Mouse (Mus musculus): ENCODE measurements around the gene Vav3. TPM values are rescaled to one million over a fixed set of nuclear protein-coding genes. Genes with fewer than 3 reads are reported as not detected.

The Vav3 gene
- polyA plus RNA-seq, 1 experiment from 2014 or later: 13.6 TPM

DNA sequence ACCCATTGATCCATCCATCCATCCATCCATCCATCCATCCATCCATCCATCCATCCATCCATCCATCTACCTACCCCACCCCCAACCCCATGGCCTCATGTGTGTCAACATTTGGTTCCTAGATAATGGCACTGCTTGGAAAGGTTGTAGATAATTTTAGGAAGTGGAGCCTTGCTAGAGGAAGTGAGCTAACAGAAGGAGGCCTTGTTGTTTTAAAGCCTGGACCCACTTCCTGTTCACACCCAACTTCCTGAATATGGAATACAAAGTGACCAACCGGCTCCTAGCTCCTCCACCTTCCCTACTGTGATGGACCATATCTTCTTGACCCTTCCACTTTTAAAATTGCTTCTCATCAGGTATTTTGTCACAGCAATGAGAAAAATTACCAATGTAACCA lies 5.0 kb upstream of the Vav3 start:
- Histone ChIP-seq H3K4me3 (ENCODE audit: control insufficient read depth in 1 of 2, insufficient read depth in 1 of 2, low read depth in 1 of 2, low read length in 2 of 2) (no peak overlapping the region), H3K9me3 (ENCODE audit: control insufficient read depth, low read length) (no peaks in the 10 kb centered on the region), H3K4me1 (ENCODE audit: control insufficient read depth in 2 of 2, insufficient read depth in 2 of 2, low read length in 2 of 2) (peaks cover 0 to 2% of the 10 kb centered on the region in 2 experiments; a peak in 1 of 4 replicates), H3K27me3 (ENCODE audit: control insufficient read depth, insufficient read depth, low read length) (no peaks in the 10 kb centered on the region), H3K27ac (replicated peaks in 1 of 2; ENCODE audit: control insufficient read depth in 1 of 2, insufficient read depth in 1 of 2, low read depth in 2 of 2, low read length in 2 of 2) (no peak overlapping the region), H3K36me3 (ENCODE audit: control insufficient read depth, insufficient read depth, low read length) (no peaks in the 10 kb centered on the region), H3K9ac (ENCODE audit: low read length) (no peak overlapping the region), H3K4me2 (ENCODE audit: low read length) (no peak overlapping the region)
- ATAC-seq (ENCODE audit: insufficient number of reproducible peaks, insufficient read depth, low FRiP score, low read depth): no peak
- WGBS: 68% methylated on average over 1 of the region's 1 CpGs

DNA sequence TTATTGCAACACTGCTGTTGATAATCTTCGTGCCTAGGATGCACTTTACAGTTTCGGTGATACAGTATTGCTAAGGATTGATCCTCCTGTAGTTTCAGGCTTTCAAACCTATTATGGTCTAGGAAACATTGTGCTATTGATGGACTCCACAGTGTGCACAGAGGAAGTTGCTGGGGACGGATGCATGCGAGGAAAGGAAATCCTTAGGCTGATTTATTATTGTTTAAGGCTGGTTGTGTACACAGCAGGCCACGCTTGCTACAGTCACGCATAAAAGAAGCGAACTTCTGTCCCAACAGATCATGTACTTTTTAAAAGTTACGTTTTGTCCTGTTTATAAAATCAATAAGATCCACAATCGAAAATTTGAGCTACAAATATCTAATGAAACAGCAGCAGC lies 1.2 kb upstream of the Vav3 start:
- whole genome bisulfite sequencing: 67% methylated on average over 9 of the region's 9 CpGs
- Histone ChIP-seq H3K27ac (replicated peaks in 1 of 2; ENCODE audit: control insufficient read depth in 1 of 2, insufficient read depth in 1 of 2, low read depth in 2 of 2, low read length in 2 of 2) (peak overlapping the region in 1 of 2 experiments; percentile 80; a peak in 2 of 4 replicates), H3K9me3 (ENCODE audit: control insufficient read depth, low read length) (no peaks in the 10 kb centered on the region), H3K4me1 (ENCODE audit: control insufficient read depth in 2 of 2, insufficient read depth in 2 of 2, low read length in 2 of 2) (peaks cover 2 to 5% of the 10 kb centered on the region in 2 experiments; a peak in 2 of 4 replicates), H3K4me3 (ENCODE audit: control insufficient read depth in 1 of 2, insufficient read depth in 1 of 2, low read depth in 1 of 2, low read length in 2 of 2) (no peak overlapping the region; a peak in 1 of 4 replicates), H3K9ac (ENCODE audit: low read length) (no peak overlapping the region), H3K36me3 (ENCODE audit: control insufficient read depth, insufficient read depth, low read length) (no peaks in the 10 kb centered on the region), H3K27me3 (ENCODE audit: control insufficient read depth, insufficient read depth, low read length) (no peaks in the 10 kb centered on the region), H3K4me2 (ENCODE audit: low read length) (peak overlapping the region; percentile 93; the same call in 1 of the 2 replicates)
- no peak for ATAC-seq (ENCODE audit: insufficient number of reproducible peaks, insufficient read depth, low FRiP score, low read depth)

DNA sequence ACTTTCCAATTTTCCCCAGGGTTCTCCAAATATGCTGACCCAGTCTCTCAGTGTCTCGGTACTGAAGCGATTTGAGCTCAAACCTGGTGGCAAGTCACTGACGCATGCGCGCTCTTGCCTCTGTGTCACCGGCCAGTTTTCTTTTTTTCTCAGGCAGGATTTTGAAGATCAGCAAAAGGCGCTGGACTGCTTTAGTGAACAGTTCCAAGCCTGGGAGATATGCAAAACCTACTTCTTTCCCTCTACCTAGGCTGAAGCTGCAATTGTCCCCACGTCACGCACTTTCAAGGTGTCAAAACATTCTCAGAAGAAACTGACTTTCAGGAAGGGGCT lies 546 bp upstream of the Vav3 start:
- Histone ChIP-seq H3K4me2 (ENCODE audit: low read length) (peak overlapping the region; percentile 93), H3K4me3 (ENCODE audit: control insufficient read depth in 1 of 2, insufficient read depth in 1 of 2, low read depth in 1 of 2, low read length in 2 of 2) (peak overlapping the region; percentile 68 to 92), H3K9ac (ENCODE audit: low read length) (peak overlapping the region; percentile 80), H3K36me3 (ENCODE audit: control insufficient read depth, insufficient read depth, low read length) (no peaks in the 10 kb centered on the region), H3K27ac (replicated peaks in 1 of 2; ENCODE audit: control insufficient read depth in 1 of 2, insufficient read depth in 1 of 2, low read depth in 2 of 2, low read length in 2 of 2) (peak overlapping the region; percentile 68 to 80), H3K9me3 (ENCODE audit: control insufficient read depth, low read length) (no peaks in the 10 kb centered on the region), H3K27me3 (ENCODE audit: control insufficient read depth, insufficient read depth, low read length) (no peaks in the 10 kb centered on the region), H3K4me1 (ENCODE audit: control insufficient read depth in 2 of 2, insufficient read depth in 2 of 2, low read length in 2 of 2) (peaks cover 2 to 5% of the 10 kb centered on the region in 2 experiments; a peak in 2 of 4 replicates)
- WGBS: 0% methylated on average over 9 of the region's 9 CpGs
- no peak for ATAC-seq (ENCODE audit: insufficient number of reproducible peaks, insufficient read depth, low FRiP score, low read depth)

DNA sequence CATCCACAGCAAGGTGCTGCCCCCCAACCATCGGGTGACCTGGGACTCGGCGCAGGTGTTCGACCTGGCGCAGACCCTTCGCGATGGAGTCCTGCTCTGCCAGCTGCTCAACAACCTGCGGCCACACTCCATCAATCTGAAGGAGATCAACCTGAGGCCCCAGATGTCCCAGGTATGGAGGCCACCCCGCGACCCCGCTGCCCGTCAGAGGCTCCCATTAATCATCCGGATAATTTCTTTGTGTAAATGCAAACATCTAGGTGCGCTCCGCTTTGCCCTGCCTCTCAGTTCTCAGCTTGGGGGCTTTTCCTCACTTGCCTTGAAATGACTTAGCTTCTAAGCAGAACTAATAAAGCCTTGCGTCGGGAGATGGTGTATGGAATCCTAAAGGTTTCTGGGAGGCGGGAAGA lies 623 bp downstream of the Vav3 start:
- peak overlapping the region; percentile 68 to 80 for H3K27ac ChIP-seq (replicated peaks in 1 of 2; ENCODE audit: control insufficient read depth in 1 of 2, insufficient read depth in 1 of 2, low read depth in 2 of 2, low read length in 2 of 2)
- no peaks in the 10 kb centered on the region for H3K9me3 ChIP-seq (ENCODE audit: control insufficient read depth, low read length)
- peak overlapping the region; percentile 93 for H3K4me2 ChIP-seq (ENCODE audit: low read length)
- WGBS: under 1% methylated on average over 18 of the region's 18 CpGs
- peak overlapping the region; percentile 80 for H3K9ac ChIP-seq (ENCODE audit: low read length)
- peak overlapping the region; percentile 68 to 92 for H3K4me3 ChIP-seq (ENCODE audit: control insufficient read depth in 1 of 2, insufficient read depth in 1 of 2, low read depth in 1 of 2, low read length in 2 of 2)
- no peaks in the 10 kb centered on the region for H3K27me3 ChIP-seq (ENCODE audit: control insufficient read depth, insufficient read depth, low read length)
- peaks cover 2 to 5% of the 10 kb centered on the region in 2 experiments; a peak in 2 of 4 replicates for H3K4me1 ChIP-seq (ENCODE audit: control insufficient read depth in 2 of 2, insufficient read depth in 2 of 2, low read length in 2 of 2)
- no peaks in the 10 kb centered on the region for H3K36me3 ChIP-seq (ENCODE audit: control insufficient read depth, insufficient read depth, low read length)
- no peak; the same call in 1 of the 2 replicates for ATAC-seq (ENCODE audit: insufficient number of reproducible peaks, insufficient read depth, low FRiP score, low read depth)

DNA sequence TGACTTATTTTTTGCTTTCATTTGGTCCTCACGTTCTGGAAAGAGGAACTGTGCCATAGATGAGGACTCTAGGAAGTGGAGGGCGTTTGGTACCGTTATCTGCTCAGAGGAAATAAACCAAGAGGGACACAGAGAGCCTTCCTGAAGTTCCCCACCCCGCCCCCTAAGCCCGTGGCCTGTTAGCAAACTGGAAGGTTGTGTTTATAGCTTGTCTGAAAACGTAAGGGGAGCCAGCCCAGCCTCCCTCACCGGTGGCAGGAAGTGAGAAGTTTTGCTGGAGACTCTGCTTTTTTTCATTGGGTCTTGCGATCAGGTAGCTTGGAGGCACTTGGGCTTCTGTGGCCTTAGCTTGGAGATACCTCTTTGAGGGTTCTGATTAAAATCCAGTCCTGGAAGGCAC lies 1.2 kb downstream of the Vav3 start:
- peak overlapping the region; percentile 93 for H3K4me2 ChIP-seq (ENCODE audit: low read length)
- 3% methylated on average over 8 of the region's 8 CpGs for WGBS
- no peak for ATAC-seq (ENCODE audit: insufficient number of reproducible peaks, insufficient read depth, low FRiP score, low read depth)

DNA sequence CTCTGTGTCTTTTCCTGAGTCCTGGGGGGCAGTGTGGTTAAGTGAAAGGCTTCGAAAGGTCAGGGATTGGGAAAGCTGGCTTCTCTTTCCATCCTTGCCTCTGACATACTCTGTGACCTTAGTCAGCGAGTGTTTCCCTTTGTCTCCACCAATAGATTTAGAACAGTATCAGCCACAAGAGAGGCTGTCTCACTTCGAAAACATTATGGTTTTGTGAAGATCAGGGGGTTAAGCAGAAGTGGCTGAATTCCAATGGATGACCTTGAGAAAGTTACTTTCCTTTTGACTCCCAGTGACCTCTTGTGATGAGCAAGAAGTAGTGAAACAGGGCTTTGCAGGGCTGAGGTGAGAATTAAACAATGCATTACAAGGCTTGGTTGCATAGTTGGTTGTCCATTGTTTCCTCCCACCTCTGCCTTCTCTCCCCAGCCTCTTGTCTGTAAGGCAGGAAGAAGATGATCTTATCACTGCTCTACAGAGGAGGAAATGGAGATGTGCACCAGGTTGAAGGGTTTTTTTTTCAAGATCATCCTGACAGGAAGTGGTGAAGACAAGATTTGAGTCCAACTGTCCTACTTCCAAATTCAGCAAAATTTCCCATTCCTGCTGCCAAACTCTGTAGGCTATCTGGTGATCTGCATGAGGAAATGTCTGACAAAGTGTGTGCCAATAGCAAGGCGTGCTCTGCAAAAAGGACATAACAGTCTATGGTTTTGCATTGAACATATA lies 11.7 kb downstream of the Vav3 start:
- Histone ChIP-seq H3K9ac (ENCODE audit: low read length) (no peak overlapping the region), H3K9me3 (ENCODE audit: control insufficient read depth, low read length) (no peaks in the 10 kb centered on the region), H3K27ac (replicated peaks in 1 of 2; ENCODE audit: control insufficient read depth in 1 of 2, insufficient read depth in 1 of 2, low read depth in 2 of 2, low read length in 2 of 2) (0 out of 4 replicates have a peak overlapping the region, but pooled peaks of 1 of the 2 experiments have one; percentile 24), H3K4me1 (ENCODE audit: control insufficient read depth in 2 of 2, insufficient read depth in 2 of 2, low read length in 2 of 2) (peaks cover 2 to 8% of the 10 kb centered on the region in 2 experiments; a peak in 2 of 4 replicates), H3K4me3 (ENCODE audit: control insufficient read depth in 1 of 2, insufficient read depth in 1 of 2, low read depth in 1 of 2, low read length in 2 of 2) (no peak overlapping the region), H3K27me3 (ENCODE audit: control insufficient read depth, insufficient read depth, low read length) (no peaks in the 10 kb centered on the region), H3K36me3 (ENCODE audit: control insufficient read depth, insufficient read depth, low read length) (no peaks in the 10 kb centered on the region), H3K4me2 (ENCODE audit: low read length) (no peak overlapping the region)
- ATAC-seq (ENCODE audit: insufficient number of reproducible peaks, insufficient read depth, low FRiP score, low read depth): no peak
- 63% methylated on average over 4 of the region's 4 CpGs for WGBS

More for the DNA sequence above, 1.2 kb downstream of the Vav3 start:
- Histone ChIP-seq H3K36me3 (ENCODE audit: control insufficient read depth, insufficient read depth, low read length) (no peaks in the 10 kb centered on the region), H3K4me1 (ENCODE audit: control insufficient read depth in 2 of 2, insufficient read depth in 2 of 2, low read length in 2 of 2) (peaks cover 2 to 5% of the 10 kb centered on the region in 2 experiments; a peak in 2 of 4 replicates), H3K27me3 (ENCODE audit: control insufficient read depth, insufficient read depth, low read length) (no peaks in the 10 kb centered on the region), H3K4me3 (ENCODE audit: control insufficient read depth in 1 of 2, insufficient read depth in 1 of 2, low read depth in 1 of 2, low read length in 2 of 2) (peak overlapping the region; percentile 68 to 92), H3K9ac (ENCODE audit: low read length) (peak overlapping the region; percentile 80), H3K9me3 (ENCODE audit: control insufficient read depth, low read length) (no peaks in the 10 kb centered on the region), H3K27ac (replicated peaks in 1 of 2; ENCODE audit: control insufficient read depth in 1 of 2, insufficient read depth in 1 of 2, low read depth in 2 of 2, low read length in 2 of 2) (peak overlapping the region; percentile 34 to 80; a peak in 1 of 4 replicates)

DNA sequence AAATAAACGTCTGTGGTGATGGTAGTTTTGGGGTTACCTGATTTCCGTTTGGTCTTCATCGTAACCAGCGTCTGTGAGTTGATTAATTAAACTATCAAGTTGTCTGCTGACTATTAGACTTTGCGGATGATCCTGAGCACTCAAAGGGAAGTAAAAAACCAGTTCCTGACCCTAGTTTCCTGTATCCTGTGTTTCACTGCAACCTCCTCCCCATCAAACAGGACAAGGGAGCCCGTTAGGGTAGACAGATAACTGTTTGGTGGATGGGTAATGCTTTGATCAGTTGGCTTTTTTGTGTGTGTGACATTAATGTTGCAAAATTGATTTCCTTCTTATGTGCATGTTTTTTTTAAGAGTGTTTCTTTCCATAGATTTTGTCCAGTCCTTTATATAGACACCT lies 12.2 kb downstream of the Vav3 start:
- Histone ChIP-seq H3K9ac (ENCODE audit: low read length) (no peak overlapping the region), H3K27ac (replicated peaks in 1 of 2; ENCODE audit: control insufficient read depth in 1 of 2, insufficient read depth in 1 of 2, low read depth in 2 of 2, low read length in 2 of 2) (no peak overlapping the region), H3K9me3 (ENCODE audit: control insufficient read depth, low read length) (no peaks in the 10 kb centered on the region), H3K27me3 (ENCODE audit: control insufficient read depth, insufficient read depth, low read length) (no peaks in the 10 kb centered on the region), H3K4me1 (ENCODE audit: control insufficient read depth in 2 of 2, insufficient read depth in 2 of 2, low read length in 2 of 2) (peaks cover 2 to 8% of the 10 kb centered on the region in 2 experiments; a peak in 2 of 4 replicates), H3K36me3 (ENCODE audit: control insufficient read depth, insufficient read depth, low read length) (no peaks in the 10 kb centered on the region), H3K4me2 (ENCODE audit: low read length) (no peak overlapping the region), H3K4me3 (ENCODE audit: control insufficient read depth in 1 of 2, insufficient read depth in 1 of 2, low read depth in 1 of 2, low read length in 2 of 2) (no peak overlapping the region)
- ATAC-seq (ENCODE audit: insufficient number of reproducible peaks, insufficient read depth, low FRiP score, low read depth): no peak
- 74% methylated on average over 6 of the region's 6 CpGs for WGBS
